Mouse (Mus musculus): Measurements from ENCODE around the gene Rps3a1. TPM values are rescaled to one million over a fixed set of nuclear protein-coding genes. Genes with fewer than 3 reads are reported as not detected.
A peak's percentile ranks its signal among the peaks of the same experiment; 100 is the strongest.
"Not testable (repeated sequence)": the region's sequence is repeated elsewhere in the genome, so short reads cannot be mapped to it uniquely, and the experiment has no call there.

The Rps3a1 gene
- total RNA-seq, 1 experiment from 2014 or later, result 7,220 TPM

DNA sequence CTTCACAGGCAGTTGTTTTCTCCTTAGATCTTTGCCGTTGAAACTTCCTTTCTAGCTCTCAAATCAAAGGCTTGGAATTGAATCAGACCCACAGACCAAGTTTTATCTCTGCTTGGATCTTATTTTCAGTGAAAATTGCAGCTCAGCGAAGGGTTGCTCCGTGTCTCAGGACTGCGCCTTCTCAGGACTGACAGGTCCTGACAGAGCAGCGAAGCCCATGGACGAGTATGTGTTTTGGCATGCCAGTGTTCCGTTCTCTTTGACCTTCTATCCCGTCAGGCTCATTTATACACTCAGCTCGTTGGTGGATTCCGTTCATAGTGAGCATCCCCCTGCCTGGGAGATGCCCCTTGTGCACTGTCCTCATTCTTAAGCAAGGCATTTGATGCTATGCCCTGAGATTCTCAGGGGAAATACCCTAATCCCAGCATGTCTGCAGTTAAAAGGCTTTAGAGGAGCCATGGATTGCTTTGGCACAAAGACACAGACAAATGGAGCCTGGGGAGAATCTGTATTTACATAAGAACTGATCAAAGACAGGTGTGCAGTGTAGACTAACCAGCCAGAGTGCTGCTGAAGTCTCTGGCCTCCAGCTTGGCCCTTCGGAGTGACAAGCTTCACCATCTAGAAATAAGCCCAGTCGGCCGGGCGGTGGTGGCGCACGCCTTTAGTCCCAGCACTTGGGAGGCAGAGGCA lies 23.1 kb downstream of the Rps3a1 start:
- no peak for ATAC-seq (replicated peaks; ENCODE audit: low read depth, poor library complexity, severe bottlenecking)

DNA sequence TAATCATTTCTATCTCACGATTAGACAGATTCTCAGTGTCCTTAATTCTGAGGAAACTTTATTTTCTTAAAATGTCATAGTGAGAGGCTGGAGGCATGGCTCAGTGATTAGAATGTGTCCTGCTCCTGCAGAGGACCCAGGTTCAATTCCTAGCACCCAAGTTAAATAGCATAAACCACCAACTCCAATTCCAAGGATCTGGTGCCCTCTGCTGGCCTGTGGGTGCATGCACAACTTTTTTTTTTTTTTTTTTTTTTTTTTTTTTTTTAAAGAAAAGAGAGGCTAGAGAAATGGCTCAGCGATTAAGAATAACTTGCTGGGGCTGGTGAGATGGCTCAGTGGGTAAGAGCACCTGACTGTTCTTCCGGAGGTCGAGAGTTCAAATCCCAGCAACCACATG lies 25.6 kb downstream of the Rps3a1 start:
- ATAC-seq (replicated peaks; ENCODE audit: low read depth, poor library complexity, severe bottlenecking), result no peak

DNA sequence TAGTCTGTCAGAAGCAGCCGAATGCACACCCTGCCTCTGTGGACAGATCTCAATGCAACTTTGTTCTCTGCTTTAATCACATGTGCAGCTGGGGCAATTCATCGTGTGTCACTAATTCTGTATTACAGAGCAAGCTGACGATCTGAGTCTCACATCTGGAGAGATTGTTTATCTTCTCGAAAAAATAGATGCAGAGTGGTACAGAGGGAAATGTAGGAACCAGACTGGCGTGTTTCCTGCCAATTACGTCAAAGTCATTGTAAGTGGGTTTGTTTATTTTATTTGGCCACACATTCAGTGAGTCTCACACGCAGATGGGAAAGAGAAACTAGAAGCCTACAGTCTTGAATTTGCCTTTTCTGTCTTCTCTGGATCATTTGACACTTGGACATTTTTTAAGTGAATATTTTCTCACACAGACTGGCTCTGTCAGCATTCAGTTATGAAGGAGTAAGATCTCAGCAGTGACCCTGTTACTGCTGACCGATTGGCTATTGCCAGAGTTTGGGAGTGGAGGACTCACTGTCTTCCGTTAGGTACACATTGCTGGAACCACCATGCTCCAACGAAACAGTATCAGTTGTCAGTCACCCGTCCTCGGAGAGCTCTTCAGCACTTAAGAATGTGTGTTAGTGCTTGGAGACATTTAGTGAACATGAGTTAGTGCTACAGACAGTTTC lies 27.7 kb downstream of the Rps3a1 start:
- no peak for ATAC-seq (replicated peaks; ENCODE audit: low read depth, poor library complexity, severe bottlenecking)

DNA sequence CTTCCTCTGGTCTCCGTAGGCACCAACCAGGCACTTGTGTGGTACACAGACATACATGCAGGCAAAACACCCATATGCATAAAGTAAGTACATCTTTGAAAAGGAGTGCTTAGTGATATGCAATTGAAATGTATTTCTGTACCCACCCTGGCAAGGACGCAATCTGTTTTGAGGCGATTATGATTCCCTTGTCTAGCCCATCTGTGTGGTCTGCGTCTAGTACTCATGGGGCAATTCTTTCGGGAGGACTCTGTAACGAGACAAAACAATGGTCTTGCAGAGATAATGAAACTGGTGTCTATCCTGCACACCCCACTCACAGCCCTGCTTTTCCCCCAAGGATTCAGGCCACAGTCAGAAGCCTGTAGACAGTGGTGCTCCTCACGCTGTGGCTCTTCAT lies 29.7 kb downstream of the Rps3a1 start:
- ATAC-seq (replicated peaks; ENCODE audit: low read depth, poor library complexity, severe bottlenecking), result no peak

DNA sequence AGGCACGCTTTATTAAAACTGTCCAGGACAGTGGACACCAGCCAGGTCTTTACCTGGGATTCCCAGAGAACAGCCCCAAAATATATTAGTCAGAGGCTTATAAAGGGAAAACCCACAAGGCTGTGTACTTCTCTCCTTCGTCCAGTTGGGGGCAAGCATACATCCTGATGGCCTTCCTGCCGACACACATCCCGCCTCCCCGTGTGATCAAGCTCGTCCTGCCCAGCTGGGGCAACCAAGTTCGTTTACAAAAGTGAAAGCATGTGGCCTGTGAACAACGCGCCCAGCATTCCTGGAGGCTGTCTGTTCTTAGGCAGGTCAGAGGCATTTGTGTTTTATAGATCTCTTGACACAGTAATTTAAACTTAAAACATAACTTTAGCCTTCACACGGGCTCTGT lies 32.4 kb downstream of the Rps3a1 start:
- ATAC-seq (replicated peaks; ENCODE audit: low read depth, poor library complexity, severe bottlenecking), result peak; percentile 98

DNA sequence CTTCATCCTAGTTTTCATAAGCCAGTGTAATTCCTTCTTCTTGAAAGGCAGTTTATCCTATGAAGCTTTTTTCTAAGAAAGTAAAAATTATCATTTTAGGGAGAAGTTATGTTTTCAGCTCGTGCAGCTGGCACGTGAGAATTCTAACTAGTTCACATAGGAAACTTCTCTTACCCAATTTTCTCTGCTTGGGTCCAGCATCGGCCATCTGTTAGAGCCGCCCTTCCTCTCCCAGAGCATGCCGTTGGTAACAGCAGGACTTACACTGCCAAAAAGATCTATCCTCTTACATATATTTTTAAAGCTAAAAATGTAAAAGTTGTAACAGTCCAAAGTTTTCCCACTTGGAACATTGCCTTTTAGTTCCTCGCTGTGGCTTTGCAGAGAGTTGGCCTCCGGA lies 33.4 kb downstream of the Rps3a1 start:
- ATAC-seq (replicated peaks; ENCODE audit: low read depth, poor library complexity, severe bottlenecking), result no peak

DNA sequence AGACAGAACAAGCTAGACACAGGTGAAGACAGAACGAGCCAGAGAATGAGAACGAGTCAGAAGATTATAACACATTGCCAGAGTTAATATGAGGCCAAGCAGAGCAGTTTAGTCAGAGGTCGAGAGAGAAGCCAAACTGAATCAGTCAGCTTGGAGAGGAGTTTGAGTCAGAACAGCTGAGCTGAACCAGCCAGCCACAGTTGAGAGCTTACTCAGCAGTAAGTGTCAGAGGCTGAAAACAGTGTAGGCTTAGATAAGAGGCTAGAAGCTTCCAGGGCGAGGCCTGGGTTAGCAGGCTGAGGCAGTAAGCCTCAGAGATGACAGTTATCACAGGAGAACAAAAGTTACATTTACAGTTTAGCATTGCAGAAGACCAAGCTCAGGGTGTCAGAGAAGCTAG lies 33.9 kb downstream of the Rps3a1 start:
- 0 out of 2 replicates have a peak, but pooled peaks have one; percentile 27 for ATAC-seq (replicated peaks; ENCODE audit: low read depth, poor library complexity, severe bottlenecking)

DNA sequence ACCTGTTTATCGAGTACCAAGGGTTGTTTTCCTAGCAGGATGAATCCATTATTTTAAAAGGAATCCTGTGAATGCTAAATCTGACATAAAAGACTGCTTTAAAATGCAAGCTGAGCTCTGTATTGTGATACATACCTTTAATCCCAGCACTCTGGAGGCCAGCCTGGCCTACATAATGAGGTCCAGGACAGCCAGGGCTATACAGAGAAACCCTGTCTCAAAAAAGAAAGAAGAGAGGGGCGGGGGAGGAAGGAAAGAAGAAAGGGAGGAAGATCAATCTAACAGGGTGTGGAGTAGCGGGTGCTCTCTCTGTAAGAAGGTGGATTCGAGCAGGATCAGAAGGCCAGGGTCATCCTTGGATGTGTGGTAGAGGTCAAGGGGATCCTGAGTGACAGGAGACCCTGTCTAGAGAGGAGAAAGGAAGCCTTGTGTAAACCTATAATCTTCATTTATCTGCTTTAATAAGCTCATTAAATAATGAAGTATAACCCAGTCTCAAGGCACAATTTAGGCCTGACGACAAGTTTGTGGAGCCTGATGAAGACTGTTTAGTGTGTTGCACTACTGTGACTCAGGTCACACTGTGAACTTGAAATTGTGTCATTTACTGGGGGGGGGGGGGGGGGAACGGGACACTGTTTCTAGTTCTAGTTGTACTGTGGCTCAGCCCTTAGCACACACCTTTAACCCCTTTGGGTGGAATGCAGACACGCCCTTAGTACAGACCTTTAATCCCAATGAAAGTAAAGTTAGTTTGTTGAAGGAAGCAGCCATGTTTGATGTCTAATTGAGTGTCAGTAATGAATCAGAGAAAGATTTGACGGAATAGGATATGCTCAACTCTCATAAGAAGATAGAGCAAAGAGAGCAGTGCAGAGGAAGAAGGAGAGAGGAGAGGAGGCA lies 34.6 kb downstream of the Rps3a1 start:
- no peak for ATAC-seq (replicated peaks; ENCODE audit: low read depth, poor library complexity, severe bottlenecking)

DNA sequence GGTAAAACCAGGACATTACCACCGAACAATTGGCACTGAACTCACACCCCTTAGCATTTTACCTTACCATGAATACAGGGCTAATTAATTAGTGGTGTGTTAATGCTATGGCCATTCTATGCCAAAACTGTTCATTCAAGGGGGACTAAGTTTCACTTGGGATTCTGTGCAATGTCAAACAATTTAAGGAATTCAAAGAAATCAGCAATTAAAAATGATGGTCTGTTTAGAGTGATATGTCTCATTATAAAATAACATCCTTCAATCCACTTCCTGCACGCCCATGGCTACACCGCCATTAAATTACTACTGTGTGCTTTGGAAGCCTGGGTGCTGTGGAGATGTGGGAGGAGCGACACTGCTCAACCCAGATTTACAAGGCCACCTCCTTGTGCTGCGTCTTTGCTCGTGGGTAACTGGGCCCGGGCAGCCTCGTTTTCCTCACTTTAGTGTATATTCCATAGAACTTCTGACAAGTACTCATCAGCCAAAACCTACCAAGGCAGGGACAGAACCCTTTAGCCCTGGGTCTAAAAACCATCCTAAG lies 36.3 kb downstream of the Rps3a1 start:
- no peak for ATAC-seq (replicated peaks; ENCODE audit: low read depth, poor library complexity, severe bottlenecking)

DNA sequence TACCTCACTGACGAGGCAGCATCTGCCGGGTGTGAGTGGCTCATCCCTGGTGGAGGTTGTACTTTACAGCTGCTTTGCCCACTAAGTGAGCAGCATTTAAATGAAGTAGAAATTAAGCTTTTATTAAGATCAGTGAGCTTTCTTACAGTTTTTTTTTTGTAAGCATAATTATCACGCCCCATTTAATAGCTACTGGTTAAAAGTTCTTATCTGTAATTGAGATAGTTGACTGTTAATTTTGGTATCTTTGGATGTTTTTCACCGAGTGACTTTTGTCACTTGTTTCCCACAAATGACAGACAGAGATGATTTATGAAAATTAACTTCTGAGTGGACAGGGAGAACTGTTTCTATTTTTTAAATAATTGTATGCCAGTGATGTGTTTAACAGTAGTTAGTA lies 37.6 kb downstream of the Rps3a1 start:
- no peak for ATAC-seq (replicated peaks; ENCODE audit: low read depth, poor library complexity, severe bottlenecking)

DNA sequence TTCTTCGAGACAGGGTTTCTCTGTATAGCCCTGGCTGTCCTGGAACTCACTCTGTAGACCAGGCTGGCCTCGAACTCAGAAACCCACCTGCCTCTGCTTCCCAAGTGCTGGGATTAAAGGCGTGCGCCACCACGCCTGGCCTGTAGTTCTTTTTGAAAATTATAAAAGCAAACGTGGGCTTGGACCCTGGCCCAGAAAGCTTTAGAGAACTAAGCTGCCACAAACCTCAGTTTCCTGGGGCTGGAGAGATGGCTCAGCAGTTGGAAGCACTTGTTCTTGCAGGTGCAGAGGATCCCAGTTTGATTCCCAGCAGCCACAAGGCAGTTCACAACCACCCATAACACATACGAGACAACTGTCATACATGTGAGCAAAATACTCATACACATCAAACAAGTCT lies 38.1 kb downstream of the Rps3a1 start:
- ATAC-seq (replicated peaks; ENCODE audit: low read depth, poor library complexity, severe bottlenecking), result not testable (repeated sequence)

DNA sequence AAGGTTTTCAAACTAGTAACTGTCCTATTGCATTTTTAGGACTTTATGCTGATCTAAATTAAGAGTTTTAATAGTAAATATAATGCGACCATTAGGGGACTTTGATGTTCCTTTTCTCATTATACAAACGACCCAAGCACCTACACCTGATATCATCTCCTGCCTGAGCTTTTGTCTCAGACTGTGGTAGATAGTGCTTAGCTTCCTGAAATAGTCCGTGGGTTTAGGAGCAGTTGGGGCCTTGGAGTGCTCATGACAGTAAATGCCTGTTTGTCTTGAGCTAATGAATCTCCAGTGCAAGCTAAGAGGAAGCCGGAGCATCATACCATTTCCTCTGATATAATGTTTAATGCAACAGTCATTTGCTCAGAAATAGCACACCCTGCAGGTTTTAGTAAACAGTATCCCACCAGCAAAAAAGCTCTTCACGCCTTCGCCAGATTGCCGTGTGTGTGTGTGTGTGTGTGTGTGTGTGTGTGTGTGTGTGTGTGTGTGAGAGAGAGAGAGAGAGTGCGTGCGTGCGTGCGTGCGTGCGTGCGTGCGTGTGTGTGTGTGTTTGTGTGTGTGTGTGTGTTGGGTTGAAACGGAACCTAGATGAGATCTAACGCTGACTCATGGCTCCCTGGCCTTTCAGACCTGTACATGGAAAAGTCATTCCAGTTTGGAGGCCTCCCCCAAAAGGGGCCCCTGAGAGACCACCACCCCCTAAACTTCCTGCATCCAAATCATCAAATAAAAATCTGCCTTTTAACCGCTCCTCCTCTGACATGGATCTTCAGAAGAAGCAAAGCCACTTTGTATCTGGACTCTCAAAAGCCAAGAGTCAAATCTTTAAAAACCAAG lies 38.8 kb downstream of the Rps3a1 start:
- peak; percentile 81 for ATAC-seq (replicated peaks; ENCODE audit: low read depth, poor library complexity, severe bottlenecking)

DNA sequence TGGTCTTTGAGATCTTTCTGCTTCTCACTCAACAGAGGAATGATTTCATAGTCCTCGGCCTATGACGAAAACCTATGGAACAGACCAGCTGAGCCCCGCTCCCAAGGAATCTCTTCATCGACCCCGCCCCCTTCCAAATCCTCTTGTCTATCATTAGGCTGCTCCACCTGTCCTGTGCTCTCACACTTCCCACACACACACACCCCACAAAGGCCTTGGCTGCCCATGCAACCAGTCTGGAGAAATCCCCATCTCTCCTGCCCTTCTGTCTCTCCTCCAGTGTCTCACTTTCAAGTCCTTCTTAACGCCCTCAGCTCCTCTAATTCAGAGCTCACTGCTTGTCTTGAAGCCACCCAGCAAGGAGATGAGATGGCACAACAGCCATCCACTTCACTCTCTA lies 40.5 kb downstream of the Rps3a1 start:
- no peak for ATAC-seq (replicated peaks; ENCODE audit: low read depth, poor library complexity, severe bottlenecking)

DNA sequence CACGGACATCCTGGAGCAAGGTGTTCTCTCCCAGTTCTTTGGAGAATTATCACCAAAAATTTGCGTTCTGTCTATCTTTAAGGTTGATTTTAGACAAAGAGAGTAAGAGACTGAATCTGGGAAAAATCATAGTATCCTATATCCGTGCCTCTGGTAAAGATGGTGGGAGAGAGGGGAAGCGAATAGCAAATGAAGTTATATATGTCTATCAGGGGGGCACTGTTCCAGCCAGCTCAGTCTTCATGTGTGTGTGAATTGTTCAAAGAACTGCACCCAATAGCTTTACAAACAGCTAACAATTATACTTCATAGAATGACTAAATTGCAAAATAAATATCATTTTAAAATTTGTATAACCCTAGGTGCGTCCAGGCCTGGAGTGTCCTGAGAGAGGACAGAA lies 48.6 kb downstream of the Rps3a1 start:
- no peak for ATAC-seq (replicated peaks; ENCODE audit: low read depth, poor library complexity, severe bottlenecking)

DNA sequence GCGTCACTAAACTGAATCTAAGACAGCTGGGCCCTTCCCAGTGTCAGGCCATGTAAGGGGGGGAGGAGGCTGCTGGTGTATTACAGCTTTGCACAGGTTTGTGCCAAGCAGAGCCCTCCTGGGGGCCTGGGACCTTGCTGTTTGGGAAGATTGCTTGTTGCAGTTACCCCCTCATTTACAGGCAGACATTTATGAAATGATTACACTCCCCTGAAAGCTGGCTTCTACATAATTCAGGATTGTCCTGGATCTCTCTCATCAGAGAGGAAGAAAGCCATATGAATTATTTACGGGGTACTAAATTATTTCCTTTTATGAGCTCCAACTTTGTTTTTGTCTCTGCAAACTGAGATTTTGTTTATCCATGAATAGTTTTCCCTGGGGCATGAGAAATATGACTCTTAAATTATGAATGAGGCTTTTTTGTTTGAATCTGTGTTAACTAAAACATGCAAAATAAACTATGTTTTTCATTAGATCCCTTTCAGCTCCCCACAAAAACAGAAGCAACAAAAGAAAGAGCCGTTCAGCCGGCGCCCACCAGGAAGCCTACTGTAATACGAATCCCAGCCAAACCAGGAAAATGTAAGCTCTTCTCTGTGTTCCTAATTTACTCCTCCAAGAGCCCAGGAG lies 49.2 kb downstream of the Rps3a1 start:
- no peak for ATAC-seq (replicated peaks; ENCODE audit: low read depth, poor library complexity, severe bottlenecking)

All from common myeloid progenitor, adult 5-6 weeks (primary cell).